Mouse (Mus musculus) ES-E14 (cell line): Measurements from ENCODE around the gene Mucl3.

Experiments
- CHD2 ChIP-seq: IDR thresholded peaks from 2 replicates; pipeline ENCODE4 v1.6.1; 2014; ENCODE audit warnings: mild to moderate bottlenecking, low read depth, low read length, inconsistent platforms
- HCFC1 ChIP-seq: IDR thresholded peaks from 2 replicates; pipeline ENCODE4 v1.6.1; 2012; ENCODE audit warnings: low read length, inconsistent platforms, borderline replicate concordance; ENCODE audit not compliant: insufficient read depth
- MAFK ChIP-seq: IDR thresholded peaks from 2 replicates; pipeline ENCODE4 v1.6.1; 2014; ENCODE audit warnings: mild to moderate bottlenecking, low read depth, low read length, inconsistent platforms; ENCODE audit not compliant: insufficient read depth
- ZC3H11A ChIP-seq: IDR thresholded peaks from 2 replicates; pipeline ENCODE4 v1.6.1; 2012; ENCODE audit warnings: low read depth, mild to moderate bottlenecking, inconsistent platforms, low read length, borderline replicate concordance
- ZNF384 ChIP-seq: IDR thresholded peaks from 2 replicates; pipeline ENCODE4 v1.6.1; 2012; ENCODE audit warnings: low read depth, low read length, inconsistent platforms

- TF ChIP-seq ZC3H11A (no peak), HCFC1 (no peak), MAFK (no peak), CHD2 (no peak), ZNF384 (no peak)
These were observed 48.9 kb upstream of the Mucl3 start for GRCm38 (mm10) chr17:35692368-35692767.
